ENCODE assay signal across 9 mouse cellular contexts in the genomic region with DNA sequence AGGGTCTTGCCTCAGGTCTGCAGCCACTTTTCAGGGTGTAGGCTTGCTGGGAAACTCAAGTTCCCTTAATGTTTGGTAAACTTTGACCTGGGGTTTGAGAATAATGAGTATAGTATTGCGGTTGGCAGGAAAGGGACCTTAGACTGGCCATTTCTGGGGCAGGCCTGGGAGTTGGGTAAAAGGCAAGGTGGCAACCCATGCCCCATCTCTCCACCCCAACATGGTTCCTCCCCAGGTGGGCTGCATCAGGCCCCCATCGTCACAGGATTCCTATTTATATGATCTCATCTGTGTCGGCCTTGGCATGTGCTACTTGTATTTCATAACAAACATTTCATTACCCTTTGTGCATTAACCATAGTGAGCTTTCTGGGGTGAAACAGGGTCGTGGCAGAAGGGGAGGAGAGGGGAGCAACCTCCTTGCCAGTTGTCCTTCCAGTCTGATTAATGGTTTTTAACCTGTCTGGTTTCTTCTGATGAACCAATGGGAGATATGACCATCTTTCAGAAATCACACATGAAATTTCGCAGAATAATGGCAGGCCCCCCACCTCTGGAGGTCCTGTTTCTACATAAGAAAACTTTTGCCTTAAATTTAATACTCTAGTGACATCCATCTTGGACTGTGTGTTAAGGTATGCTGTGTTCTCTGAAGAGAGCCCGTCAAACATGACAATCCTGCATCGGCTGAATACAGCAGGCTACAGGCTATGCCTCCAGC. TPM values are rescaled to one million over a fixed set of nuclear protein-coding genes. Genes with fewer than 3 reads are reported as not detected.
DNase-seq lines count a peak whose midpoint lies in the region; ATAC-seq lines count a peak whose summit lies in the region.
"Had no signal": no experiment of that assay in that cellular context is flagged by ENCODE, and none has a peak within 500 bp of the region (broad histone marks: within the 10 kb centered on the region; RNA-seq: fewer than 3 reads in every experiment).

No protein-coding gene starts in this region.

- H3K27ac ChIP-seq in forebrain, embryonic 15.5 days (replicated peaks) = no peak overlapping the region
- H3K27ac ChIP-seq in limb, embryonic 10.5 days = peak overlapping the region; percentile 96
- H3K27ac ChIP-seq in neural tube, embryonic 12.5 days = no peak overlapping the region

- no peaks in the 10 kb centered on the region for H3K9me3 ChIP-seq in forebrain, embryonic 15.5 days
- H3K9me3 ChIP-seq in limb, embryonic 10.5 days (replicated peaks) = no peaks in the 10 kb centered on the region
- H3K9me3 ChIP-seq in neural tube, embryonic 12.5 days = no peaks in the 10 kb centered on the region

- H3K4me3 ChIP-seq in forebrain, embryonic 15.5 days = no peak overlapping the region
- peak overlapping the region; percentile 88 for H3K4me3 ChIP-seq in limb, embryonic 10.5 days
- peak overlapping the region; percentile 73; the same call in 1 of the 2 replicates for H3K4me3 ChIP-seq in neural tube, embryonic 12.5 days
- H3K4me3 ChIP-seq: erythroblast, embryonic 14.5 days had no signal

- peak; percentile 60 for DNase-seq in kidney, adult 9 months
- no peak for DNase-seq in kidney, postnatal 10 days
- no peak for DNase-seq in limb, embryonic 10.5 days (ENCODE audit: low spot score)
- DNase-seq in gastrocnemius, adult 18-20 months (ENCODE audit: low spot score) = no peak
- no peak for DNase-seq in cerebellum, adult 11 months

- H3K27me3 ChIP-seq in forebrain, embryonic 15.5 days = peaks cover 25% of the 10 kb centered on the region
- H3K27me3 ChIP-seq in limb, embryonic 10.5 days (ENCODE audit: low read depth, poor library complexity, severe bottlenecking) = no peaks in the 10 kb centered on the region
- 0 out of 2 replicates have a peak, but pooled peaks cover 7% of the 10 kb centered on the region for H3K27me3 ChIP-seq in neural tube, embryonic 12.5 days (replicated peaks)

- ATAC-seq in forebrain, embryonic 15.5 days (replicated peaks) = no peak
- no peak for ATAC-seq in neural tube, embryonic 12.5 days (ENCODE audit: low FRiP score, low read depth)
- no peak for ATAC-seq in monocyte, adult 5-6 weeks (replicated peaks; ENCODE audit: insufficient number of reproducible peaks, low FRiP score, low TSS enrichment, poor library complexity, severe bottlenecking)

- no peaks in the 10 kb centered on the region for H3K36me3 ChIP-seq in forebrain, embryonic 15.5 days
- peaks cover 10% of the 10 kb centered on the region; the same call in 1 of the 2 replicates for H3K36me3 ChIP-seq in limb, embryonic 10.5 days
- H3K36me3 ChIP-seq in neural tube, embryonic 12.5 days = no peaks in the 10 kb centered on the region

- H3K4me2 ChIP-seq in forebrain, embryonic 15.5 days (replicated peaks) = 0 out of 2 replicates have a peak overlapping the region, but pooled peaks have one; percentile 9
- peak overlapping the region; percentile 84 for H3K4me2 ChIP-seq in neural tube, embryonic 12.5 days (replicated peaks)

- 35% methylated on average over 7 of the region's 7 CpGs for WGBS in forebrain, embryonic 15.5 days
- 11% methylated on average over 7 of the region's 7 CpGs for WGBS in limb, embryonic 10.5 days
- WGBS in neural tube, embryonic 12.5 days = 14% methylated on average over 7 of the region's 7 CpGs

- 0 out of 2 replicates have a peak overlapping the region, but pooled peaks have one; percentile 1 for H3K9ac ChIP-seq in forebrain, embryonic 15.5 days (replicated peaks)
- peak overlapping the region; percentile 85; the same call in 1 of the 2 replicates for H3K9ac ChIP-seq in neural tube, embryonic 12.5 days

- H3K4me1 ChIP-seq in forebrain, embryonic 15.5 days = peaks cover 48% of the 10 kb centered on the region
- H3K4me1 ChIP-seq in limb, embryonic 10.5 days = peaks cover 83% of the 10 kb centered on the region
- H3K4me1 ChIP-seq in neural tube, embryonic 12.5 days = peaks cover 70% of the 10 kb centered on the region

RNA-seq across cellular contexts. Expression of a gene that starts 2.9 kb away (rescaled TPM):
- polyA plus RNA-seq in forebrain, embryonic 15.5 days (2015; fragmentation: Nextera tagmentation; extraction: Ambion mirVana) = 87.3 and 98.1 TPM in 2 replicates
- 375 and 475 TPM in 2 replicates for polyA plus RNA-seq in limb, embryonic 10.5 days (2016; fragmentation: Nextera tagmentation; extraction: Ambion mirVana)
- polyA plus RNA-seq in neural tube, embryonic 12.5 days (2016; fragmentation: Nextera tagmentation; extraction: Ambion mirVana) = 325 and 330 TPM in 2 replicates
- 10 to 100 TPM; 13.7 to 24.1 TPM for total RNA-seq in gastrocnemius, adult 18-20 months (2021)
- 4.9 to 16.7 TPM (median 8.5 TPM) in 3 replicates for total RNA-seq in monocyte, adult 5-6 weeks (2017)

RNA-seq across cellular contexts. Expression of a gene that starts 26.0 kb away (rescaled TPM):
- polyA plus RNA-seq in forebrain, embryonic 15.5 days (2015; fragmentation: Nextera tagmentation; extraction: Ambion mirVana) = 5.4 and 6.0 TPM in 2 replicates
- polyA plus RNA-seq in limb, embryonic 10.5 days (2016; fragmentation: Nextera tagmentation; extraction: Ambion mirVana) = 6.4 and 7.3 TPM in 2 replicates
- 9.5 and 10.4 TPM in 2 replicates for polyA plus RNA-seq in neural tube, embryonic 12.5 days (2016; fragmentation: Nextera tagmentation; extraction: Ambion mirVana)
- total RNA-seq in gastrocnemius, adult 18-20 months (2021) = under 1 TPM; 0.73 to 0.76 TPM
- total RNA-seq in monocyte, adult 5-6 weeks (2017) = 18.1 to 19.7 TPM (median 18.4 TPM) in 3 replicates
